Mouse (Mus musculus): Measurements from ENCODE around the gene Col25a1. TPM values are rescaled to one million over a fixed set of nuclear protein-coding genes. Genes with fewer than 3 reads are reported as not detected.

Col25a1 gene
- polyA plus RNA-seq, 1 experiment from 2014 or later: 2.3 TPM

DNA sequence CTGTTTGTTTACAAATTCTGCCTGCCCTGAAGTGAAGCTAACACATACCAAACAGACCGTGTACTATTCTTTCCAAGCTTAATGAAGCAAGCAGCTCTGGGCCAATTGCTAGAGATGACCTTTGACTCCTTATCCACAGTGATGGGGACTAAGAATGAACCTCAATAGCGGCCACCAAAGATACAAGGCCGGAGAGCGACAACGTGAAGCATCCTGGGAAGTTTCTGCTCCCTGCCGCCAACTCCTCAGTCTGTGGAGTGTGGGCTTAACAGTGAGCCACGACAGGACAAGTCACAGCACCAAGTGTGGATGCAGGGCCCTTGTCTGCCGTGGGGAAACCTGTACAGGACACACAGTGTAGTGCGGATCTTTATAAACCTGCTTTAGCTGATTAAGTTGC is 247.3 kb downstream of the Col25a1 start:
- Histone ChIP-seq H3K27ac (peak overlapping the region; percentile 35; the same call in 1 of the 2 replicates), H3K9me3 (no peaks in the 10 kb centered on the region), H3K4me1 (peaks cover 16% of the 10 kb centered on the region), H3K36me3 (replicated peaks) (no peaks in the 10 kb centered on the region), H3K4me3 (no peak overlapping the region), H3K27me3 (ENCODE audit: poor library complexity, severe bottlenecking) (no peaks in the 10 kb centered on the region)
- DNase-seq (ENCODE audit: extremely low spot score, low spot score): no peak
- 48% methylated on average over 9 of the region's 9 CpGs for WGBS

- peaks cover 16% of the 10 kb centered on the region for H3K4me1 ChIP-seq
- no peak for DNase-seq (ENCODE audit: extremely low spot score, low spot score)
- H3K27ac ChIP-seq: no peak overlapping the region
- H3K27me3 ChIP-seq (ENCODE audit: poor library complexity, severe bottlenecking): no peaks in the 10 kb centered on the region
- WGBS: 77% methylated on average over 5 of the region's 5 CpGs
- no peaks in the 10 kb centered on the region for H3K36me3 ChIP-seq (replicated peaks)
- no peak overlapping the region for H3K4me3 ChIP-seq
- H3K9me3 ChIP-seq: no peaks in the 10 kb centered on the region
Measured at GRCm38 (mm10) chr3:130380299-130380845, 249.1 kb downstream of the Col25a1 start.

- Histone ChIP-seq H3K27me3 (ENCODE audit: poor library complexity, severe bottlenecking) (no peaks in the 10 kb centered on the region), H3K9me3 (no peaks in the 10 kb centered on the region), H3K4me3 (no peak overlapping the region), H3K27ac (no peak overlapping the region), H3K36me3 (replicated peaks) (no peaks in the 10 kb centered on the region), H3K4me1 (peaks cover 16% of the 10 kb centered on the region)
- no peak for DNase-seq (ENCODE audit: extremely low spot score, low spot score)
- 95% methylated on average over 5 of the region's 5 CpGs for WGBS
Measured at GRCm38 (mm10) chr3:130381691-130382090, 250.4 kb downstream of the Col25a1 start.

GRCm38 (mm10) chr3:130385856-130386255 is 254.6 kb downstream of the Col25a1 start:
- 91% methylated on average over 4 of the region's 4 CpGs for WGBS
- no peak overlapping the region for H3K27ac ChIP-seq
- no peak for DNase-seq (ENCODE audit: extremely low spot score, low spot score)
- no peak overlapping the region for H3K4me3 ChIP-seq
- no peaks in the 10 kb centered on the region for H3K36me3 ChIP-seq (replicated peaks)
- no peaks in the 10 kb centered on the region for H3K4me1 ChIP-seq
- no peaks in the 10 kb centered on the region for H3K9me3 ChIP-seq
- no peaks in the 10 kb centered on the region for H3K27me3 ChIP-seq (ENCODE audit: poor library complexity, severe bottlenecking)

- no peak for DNase-seq (ENCODE audit: extremely low spot score, low spot score)
- WGBS: 86% methylated on average over 4 of the region's 4 CpGs
- Histone ChIP-seq H3K27ac (no peak overlapping the region), H3K9me3 (no peaks in the 10 kb centered on the region), H3K27me3 (ENCODE audit: poor library complexity, severe bottlenecking) (no peaks in the 10 kb centered on the region), H3K4me1 (no peaks in the 10 kb centered on the region), H3K4me3 (no peak overlapping the region), H3K36me3 (replicated peaks) (no peaks in the 10 kb centered on the region)
Measured at GRCm38 (mm10) chr3:130387156-130387555, 255.9 kb downstream of the Col25a1 start.

DNA sequence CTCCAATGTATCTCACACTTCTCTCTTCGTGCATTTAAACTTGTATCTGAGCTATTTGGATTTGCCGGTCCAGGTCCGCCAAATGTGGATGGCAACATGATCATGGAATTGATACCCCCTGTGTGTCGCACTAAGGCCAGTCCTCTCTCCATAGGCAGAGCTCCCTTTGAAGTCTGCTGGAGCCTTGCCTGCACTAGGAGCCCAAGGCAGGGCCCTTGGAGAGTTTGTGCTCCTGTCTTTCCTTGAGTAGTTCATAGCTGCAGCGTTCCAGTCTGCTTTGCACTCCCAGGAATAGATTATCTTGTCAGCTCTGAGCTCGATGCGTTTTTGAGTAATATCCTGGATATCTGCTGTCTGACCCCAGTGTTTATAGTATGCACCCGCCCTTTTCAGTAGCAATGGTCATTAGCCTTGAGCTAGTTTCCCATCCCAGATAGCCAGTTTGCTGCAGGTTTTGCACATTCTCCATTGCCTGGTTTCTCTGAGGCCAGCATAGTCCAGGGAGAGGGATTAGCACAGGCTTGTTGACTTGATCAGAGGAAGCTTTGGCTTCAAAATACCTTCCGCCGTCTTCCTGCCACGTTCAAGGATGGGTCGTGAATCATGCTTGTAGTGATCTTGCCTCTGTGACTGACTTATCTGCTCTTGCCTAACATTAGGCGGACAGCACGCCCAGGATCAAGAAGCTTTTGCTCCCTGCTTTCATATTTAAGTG is 258.1 kb downstream of the Col25a1 start:
- Histone ChIP-seq H3K4me1 (no peaks in the 10 kb centered on the region), H3K36me3 (replicated peaks) (no peaks in the 10 kb centered on the region), H3K4me3 (no peak overlapping the region), H3K27ac (no peak overlapping the region), H3K9me3 (no peaks in the 10 kb centered on the region), H3K27me3 (ENCODE audit: poor library complexity, severe bottlenecking) (no peaks in the 10 kb centered on the region)
- 89% methylated on average over 14 of the region's 14 CpGs for WGBS
- no peak for DNase-seq (ENCODE audit: extremely low spot score, low spot score)

- Histone ChIP-seq H3K27me3 (ENCODE audit: poor library complexity, severe bottlenecking) (peaks cover 20% of the 10 kb centered on the region), H3K4me3 (no peak overlapping the region), H3K4me1 (peaks cover 11% of the 10 kb centered on the region), H3K36me3 (replicated peaks) (no peaks in the 10 kb centered on the region), H3K9me3 (no peaks in the 10 kb centered on the region), H3K27ac (no peak overlapping the region)
- DNase-seq (ENCODE audit: extremely low spot score, low spot score): no peak
Measured at GRCm38 (mm10) chr3:130396636-130397035, 265.3 kb downstream of the Col25a1 start.

DNA sequence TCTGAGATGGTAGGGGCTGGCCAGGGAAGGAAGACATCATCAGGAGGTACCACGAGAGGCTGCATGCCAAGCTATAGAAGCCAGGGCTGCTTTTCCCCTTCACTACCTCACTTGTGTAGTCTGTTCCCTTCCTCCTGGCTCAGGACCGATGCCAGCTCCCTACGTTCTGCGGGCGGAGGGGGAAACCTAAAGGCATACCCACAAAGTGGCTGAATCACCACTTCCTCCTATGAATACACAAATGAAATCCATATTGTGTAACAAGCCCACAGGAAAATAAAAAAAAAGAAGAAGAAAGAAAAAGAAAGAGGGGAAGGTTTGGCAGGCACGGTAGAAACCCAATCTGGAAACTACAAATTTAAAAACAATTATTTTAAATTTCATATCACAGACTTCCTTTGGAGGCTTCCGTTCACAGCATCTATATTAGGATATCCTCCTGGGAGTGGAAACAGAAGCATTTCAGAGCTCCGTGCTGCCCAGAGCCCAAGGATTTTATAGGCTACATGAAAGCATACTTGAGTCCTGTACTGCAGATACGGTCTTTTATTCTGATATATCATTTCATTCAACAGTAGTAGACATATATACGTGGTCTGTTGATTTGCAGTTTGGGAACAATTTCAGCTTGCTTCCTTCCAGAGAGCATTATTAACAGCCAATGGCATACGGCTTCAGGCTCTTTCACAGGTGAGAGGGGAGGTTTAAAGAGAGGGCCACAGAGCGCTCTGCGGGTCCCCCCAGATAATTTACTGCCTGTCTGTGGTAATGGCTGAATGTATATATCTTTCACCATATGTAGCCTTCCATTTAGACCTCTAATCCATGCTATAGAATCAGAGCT is 269.6 kb downstream of the Col25a1 start:
- peaks cover 36% of the 10 kb centered on the region for H3K4me1 ChIP-seq
- H3K4me3 ChIP-seq: no peak overlapping the region
- H3K27me3 ChIP-seq (ENCODE audit: poor library complexity, severe bottlenecking): peaks cover 23% of the 10 kb centered on the region
- 74% methylated on average over 13 of the region's 13 CpGs for WGBS
- DNase-seq (ENCODE audit: extremely low spot score, low spot score): no peak
- H3K36me3 ChIP-seq (replicated peaks): no peaks in the 10 kb centered on the region
- no peak overlapping the region for H3K27ac ChIP-seq
- H3K9me3 ChIP-seq: no peaks in the 10 kb centered on the region

GRCm38 (mm10) chr3:130401560-130401852 is 270.2 kb downstream of the Col25a1 start:
- Histone ChIP-seq H3K9me3 (no peaks in the 10 kb centered on the region), H3K36me3 (replicated peaks) (no peaks in the 10 kb centered on the region), H3K4me3 (no peak overlapping the region), H3K27ac (no peak overlapping the region), H3K4me1 (peaks cover 40% of the 10 kb centered on the region), H3K27me3 (ENCODE audit: poor library complexity, severe bottlenecking) (peaks cover 28% of the 10 kb centered on the region)
- 47% methylated on average over 1 of the region's 1 CpGs for WGBS
- no peak for DNase-seq (ENCODE audit: extremely low spot score, low spot score)

- WGBS: 39% methylated on average over 8 of the region's 8 CpGs
- Histone ChIP-seq H3K4me1 (peaks cover 43% of the 10 kb centered on the region), H3K4me3 (no peak overlapping the region; the same call in 1 of the 2 replicates), H3K9me3 (no peaks in the 10 kb centered on the region), H3K27ac (peak overlapping the region; percentile 53), H3K36me3 (replicated peaks) (no peaks in the 10 kb centered on the region), H3K27me3 (ENCODE audit: poor library complexity, severe bottlenecking) (peaks cover 29% of the 10 kb centered on the region)
- DNase-seq (ENCODE audit: extremely low spot score, low spot score): no peak
Measured at GRCm38 (mm10) chr3:130404525-130405409, 273.5 kb downstream of the Col25a1 start.

DNA sequence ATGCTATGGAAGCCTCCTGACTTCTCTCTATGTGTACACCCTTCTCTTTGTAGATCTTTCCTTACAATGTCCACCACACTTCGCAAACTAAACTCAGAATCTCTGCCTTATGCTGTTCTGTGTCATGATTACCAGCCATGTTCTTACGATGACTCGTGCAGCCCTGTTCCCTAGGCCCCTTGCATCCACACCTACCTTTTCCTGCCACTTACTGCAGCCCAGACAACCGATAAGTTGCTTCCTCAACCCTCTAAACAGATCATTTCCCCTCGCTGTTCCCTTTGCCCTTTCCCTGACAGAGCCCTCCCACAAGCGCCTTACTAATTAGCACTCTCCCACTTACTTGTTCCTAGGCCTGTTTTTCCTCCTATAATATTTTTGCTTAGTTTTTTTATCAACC is 275.9 kb downstream of the Col25a1 start:
- H3K27ac ChIP-seq: no peak overlapping the region
- H3K4me1 ChIP-seq: peaks cover 26% of the 10 kb centered on the region
- H3K36me3 ChIP-seq (replicated peaks): no peaks in the 10 kb centered on the region
- WGBS: 74% methylated on average over 6 of the region's 6 CpGs
- H3K27me3 ChIP-seq (ENCODE audit: poor library complexity, severe bottlenecking): peaks cover 19% of the 10 kb centered on the region; the same call in 1 of the 2 replicates
- H3K4me3 ChIP-seq: no peak overlapping the region
- no peaks in the 10 kb centered on the region for H3K9me3 ChIP-seq
- no peak for DNase-seq (ENCODE audit: extremely low spot score, low spot score)

DNA sequence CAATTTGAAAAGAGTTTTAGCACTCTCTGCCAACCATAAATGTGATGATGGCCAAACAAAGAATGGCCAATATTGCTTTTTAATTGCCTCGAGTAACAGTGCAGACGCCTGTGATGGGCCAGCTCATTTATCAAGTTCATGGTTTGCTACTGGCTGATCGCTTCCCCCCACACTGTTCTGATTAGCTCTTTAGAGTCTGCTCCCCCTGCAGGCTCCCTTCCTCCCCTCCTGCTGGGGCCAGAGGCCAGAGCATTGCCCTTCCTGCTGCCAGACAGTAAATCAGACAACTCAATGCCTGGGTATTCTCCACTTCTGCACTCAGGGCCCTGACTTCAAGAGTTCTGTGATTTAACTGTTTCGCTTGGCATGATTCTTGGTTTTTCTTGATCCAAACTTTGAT is 281.9 kb downstream of the Col25a1 start:
- WGBS: 38% methylated on average over 4 of the region's 4 CpGs

More for the DNA sequence above, 281.9 kb downstream of the Col25a1 start:
- Histone ChIP-seq H3K27ac (no peak overlapping the region), H3K36me3 (replicated peaks) (no peaks in the 10 kb centered on the region), H3K9me3 (no peaks in the 10 kb centered on the region), H3K27me3 (ENCODE audit: poor library complexity, severe bottlenecking) (peaks cover 5% of the 10 kb centered on the region; the same call in 1 of the 2 replicates), H3K4me1 (peaks cover 4% of the 10 kb centered on the region), H3K4me3 (no peak overlapping the region)
- no peak for DNase-seq (ENCODE audit: extremely low spot score, low spot score)
